Mouse (Mus musculus) heart, embryonic 16.5 days (tissue): Measurements from ENCODE around the gene Slc4a5. TPM values are rescaled to one million over a fixed set of nuclear protein-coding genes. Genes with fewer than 3 reads are reported as not detected.

Source experiments
- ATAC-seq: fragments of 200-750 bp; cut with Nextera tagmentation; replicated peaks from 2 replicates; pipeline ENCODE4 v1.8.0; 2017; ENCODE audit warnings: moderate number of reproducible peaks; ENCODE audit not compliant: insufficient read depth, low FRiP score; ENCODE audit errors: extremely low read depth
- H3K27ac ChIP-seq: fragments of 300-500 bp; sonication (generic); 2 replicates; pipeline ENCODE4 v1.5.1; 2014; ENCODE audit warnings: mild to moderate bottlenecking, low read length, control low read depth, moderate library complexity
- H3K27me3 ChIP-seq: fragments of 300-500 bp; sonication (generic); 2 replicates; pipeline ENCODE4 v1.6.1; 2014; ENCODE audit warnings: low read length, mixed read lengths; ENCODE audit not compliant: control insufficient read depth, insufficient read depth
- H3K36me3 ChIP-seq: fragments of 300-500 bp; sonication (generic); 2 replicates; pipeline ENCODE4 v1.6.1; 2014; ENCODE audit not compliant: control insufficient read depth, insufficient read depth
- H3K4me1 ChIP-seq: fragments of 300-500 bp; sonication (generic); 2 replicates; pipeline ENCODE4 v1.6.1; 2014; ENCODE audit warnings: low read length, mixed read lengths; ENCODE audit not compliant: control insufficient read depth, insufficient read depth
- H3K4me2 ChIP-seq: fragments of 300-500 bp; sonication (generic); 2 replicates; pipeline ENCODE4 v1.6.1; 2014; ENCODE audit warnings: low read depth, mild to moderate bottlenecking, control low read depth, low read length
- H3K4me3 ChIP-seq: fragments of 300-500 bp; sonication (generic); 2 replicates; pipeline ENCODE4 v1.5.1; 2014; ENCODE audit warnings: mild to moderate bottlenecking, control low read depth, low read length
- H3K9ac ChIP-seq: fragments of 300-500 bp; sonication (generic); 2 replicates; pipeline ENCODE4 v1.6.1; 2014; ENCODE audit warnings: low read length, control low read depth
- H3K9me3 ChIP-seq: fragments of 300-500 bp; sonication (generic); replicated peaks from 2 replicates; pipeline ENCODE4 v1.6.1; 2016; ENCODE audit warnings: low read length; ENCODE audit not compliant: control insufficient read depth
- WGBS: fragments of 180-500 bp; shearing (Covaris S2); extraction: QIAGEN DNeasy Blood & Tissue Kit; methylation state at CpG from one replicate; pipeline ENCODE4 v1.1.7; 2014; 5-methylcytosine and 5-hydroxymethylcytosine counted together
- polyA plus RNA-seq: library from polyadenylated mRNA; unstranded; fragments of >200 nt; fragmentation: Nextera tagmentation; extraction: Ambion mirVana; gene quantifications from 2 replicates; pipeline ENCODE4 v1.2.1, GENCODE M21; 2015

Slc4a5 gene
- polyA plus RNA-seq, 1 experiment from 2014 or later: 0.17 TPM

DNA sequence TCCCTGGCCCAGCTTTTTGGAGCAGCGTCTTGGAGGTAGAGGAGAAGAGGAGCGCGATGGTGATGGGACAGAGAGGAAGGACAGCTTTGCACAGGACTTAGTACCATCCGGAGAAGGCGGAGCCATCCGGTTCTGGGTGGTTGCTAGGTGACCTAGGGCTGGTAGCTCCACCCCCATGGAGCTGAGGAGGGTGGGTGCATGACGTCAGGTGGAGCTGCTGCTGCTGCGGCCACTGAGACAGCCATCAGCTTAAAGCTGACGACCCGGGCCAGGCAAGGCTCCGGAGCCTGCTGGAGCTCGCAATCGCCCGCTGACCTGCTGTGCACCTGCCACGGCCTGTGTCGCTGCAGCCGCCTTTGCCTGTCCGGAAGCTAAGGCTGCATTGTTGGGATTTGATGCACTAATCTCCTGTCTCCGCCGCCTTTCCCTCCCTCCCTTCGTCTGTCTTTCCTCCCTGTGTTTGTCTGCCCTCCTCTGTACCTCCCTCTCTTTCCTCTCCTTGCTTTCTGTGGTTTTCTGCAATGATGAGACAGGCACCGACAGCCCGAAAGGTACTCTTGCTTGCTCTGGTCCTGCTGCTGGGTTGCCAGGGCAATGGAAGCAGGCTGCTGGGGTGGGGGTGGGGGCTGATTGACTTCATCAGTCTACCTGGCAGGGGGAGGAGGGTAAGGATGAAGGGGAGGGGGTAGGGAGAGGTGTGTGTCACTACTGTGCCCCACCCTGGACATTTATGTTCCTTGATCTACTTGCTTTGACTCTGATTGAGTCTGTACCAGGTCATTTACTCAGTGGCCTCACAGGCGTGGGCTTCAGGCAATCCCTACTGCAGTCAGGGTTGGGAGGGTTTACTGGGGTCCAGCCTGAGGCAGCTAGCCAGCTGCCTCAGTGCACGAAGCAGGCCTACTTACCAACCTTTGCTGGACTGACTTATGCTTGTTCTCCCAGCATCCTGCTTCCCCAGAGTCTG, 33.5 kb upstream of the Slc4a5 start:
- Histone ChIP-seq H3K4me3 (no peak overlapping the region), H3K9me3 (no peaks in the 10 kb centered on the region), H3K27me3 (no peaks in the 10 kb centered on the region), H3K27ac (no peak overlapping the region), H3K4me1 (peaks cover 11% of the 10 kb centered on the region), H3K36me3 (peaks cover 37% of the 10 kb centered on the region), H3K9ac (no peak overlapping the region), H3K4me2 (peak overlapping the region; percentile 31)
- peak; percentile 43; the same call in 1 of the 2 replicates for ATAC-seq
- WGBS: 25% methylated on average over 25 of the region's 25 CpGs

DNA sequence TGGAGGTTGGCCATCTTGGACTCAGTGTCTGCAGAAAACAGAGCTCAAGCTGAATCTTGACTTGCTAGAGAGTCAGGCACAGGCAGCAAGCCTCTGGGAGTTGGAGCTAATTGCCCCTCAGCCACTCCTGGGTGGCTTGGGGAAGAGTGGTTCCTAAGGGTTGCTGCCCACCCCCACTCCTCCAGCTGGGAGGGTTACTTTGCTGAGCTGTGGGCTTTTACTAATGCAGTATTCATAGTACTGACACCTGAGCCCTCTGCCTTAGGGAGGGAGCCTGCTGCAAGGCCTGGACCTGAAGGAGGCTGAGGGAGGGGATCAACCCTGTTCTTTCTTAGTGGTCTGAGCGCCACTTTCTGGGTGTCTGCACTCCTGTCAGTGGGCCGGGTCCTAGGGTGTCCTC, 32.7 kb upstream of the Slc4a5 start:
- Histone ChIP-seq H3K4me3 (no peak overlapping the region), H3K9ac (no peak overlapping the region), H3K27ac (no peak overlapping the region), H3K9me3 (no peaks in the 10 kb centered on the region), H3K4me1 (peaks cover 11% of the 10 kb centered on the region), H3K36me3 (peaks cover 45% of the 10 kb centered on the region), H3K4me2 (no peak overlapping the region), H3K27me3 (no peaks in the 10 kb centered on the region)
- no peak for ATAC-seq
- 85% methylated on average over 2 of the region's 2 CpGs for whole genome bisulfite sequencing

DNA sequence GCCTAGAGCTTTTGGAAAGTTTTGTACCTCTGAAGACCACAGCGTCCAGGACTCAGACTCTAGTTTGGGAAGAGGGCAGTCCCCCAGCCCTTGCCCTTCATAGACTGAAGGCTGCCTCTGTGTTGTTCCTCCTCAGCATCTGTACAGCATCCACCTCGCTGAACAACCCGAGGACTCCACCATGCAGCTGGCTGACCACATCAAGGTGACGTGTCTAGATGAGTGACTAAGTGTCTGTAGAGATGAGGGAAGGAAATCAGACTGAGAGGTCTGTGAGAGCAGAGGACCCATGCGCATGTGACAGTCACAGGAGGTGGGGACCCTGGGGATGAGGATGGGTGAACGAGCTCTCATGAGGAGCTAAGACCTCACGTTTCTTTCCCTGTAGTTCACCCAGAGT, 26.1 kb upstream of the Slc4a5 start:
- Histone ChIP-seq H3K27me3 (no peaks in the 10 kb centered on the region), H3K27ac (no peak overlapping the region), H3K4me3 (no peak overlapping the region), H3K9me3 (no peaks in the 10 kb centered on the region), H3K4me1 (peaks cover 10% of the 10 kb centered on the region), H3K36me3 (peaks cover 84% of the 10 kb centered on the region), H3K9ac (no peak overlapping the region), H3K4me2 (no peak overlapping the region)
- no peak for ATAC-seq
- WGBS: 84% methylated on average over 7 of the region's 7 CpGs

DNA sequence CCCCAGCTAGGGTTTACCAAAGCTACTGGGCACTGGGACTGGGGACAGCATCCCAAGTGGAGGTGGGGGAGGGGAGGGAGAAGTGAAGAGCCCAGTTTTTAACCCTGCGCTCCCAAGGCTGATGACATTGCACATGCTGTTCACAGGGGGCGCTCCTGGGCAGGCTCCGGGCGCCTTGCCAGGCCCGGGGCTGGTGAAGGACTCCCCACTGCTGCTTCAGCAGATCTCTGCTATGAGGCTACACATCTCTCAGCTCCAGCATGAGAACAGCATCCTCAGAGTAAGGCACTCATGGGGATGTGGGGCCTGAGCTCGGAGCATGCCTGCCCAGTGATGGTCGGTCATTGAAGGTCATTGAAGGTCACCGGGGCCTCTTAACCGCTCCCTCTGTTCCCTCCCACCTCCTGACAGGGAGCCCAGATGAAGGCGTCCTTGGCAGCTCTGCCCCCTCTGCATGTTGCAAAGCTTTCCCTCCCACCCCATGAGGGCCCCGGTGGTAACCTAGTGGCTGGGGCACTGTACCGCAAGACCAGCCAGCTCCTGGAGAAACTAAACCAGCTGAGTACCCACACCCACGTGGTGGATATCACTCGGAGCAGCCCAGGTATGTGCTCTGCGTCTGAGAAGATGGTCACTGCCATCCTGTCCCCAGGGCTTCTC, 22.2 kb upstream of the Slc4a5 start:
- Histone ChIP-seq H3K4me1 (peaks cover 10% of the 10 kb centered on the region), H3K9me3 (no peaks in the 10 kb centered on the region), H3K27me3 (no peaks in the 10 kb centered on the region), H3K36me3 (peaks cover 67% of the 10 kb centered on the region), H3K9ac (no peak overlapping the region), H3K4me2 (no peak overlapping the region), H3K4me3 (no peak overlapping the region), H3K27ac (peak overlapping the region; percentile 29; the same call in 1 of the 2 replicates)
- WGBS: 44% methylated on average over 15 of the region's 15 CpGs
- peak; percentile 49 for ATAC-seq

DNA sequence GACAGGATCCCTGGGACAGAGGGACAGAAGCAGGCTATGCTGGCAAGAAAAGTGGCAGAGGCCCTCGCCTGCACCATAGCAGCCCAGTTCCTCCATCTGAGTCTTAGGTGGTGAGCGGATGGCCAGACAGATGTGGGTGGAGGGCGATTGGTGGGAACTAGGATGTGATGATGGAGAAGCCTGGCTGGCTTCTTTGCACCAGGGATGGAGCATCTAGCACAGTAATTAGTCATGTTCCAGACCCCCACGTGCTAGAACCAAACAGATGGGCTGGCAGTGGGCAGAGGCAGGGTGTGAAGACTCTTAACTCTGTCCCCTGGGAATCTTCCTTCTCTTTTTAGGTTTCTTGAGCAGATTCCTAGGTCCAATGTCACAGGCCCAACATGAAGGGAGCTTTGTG, 16.3 kb upstream of the Slc4a5 start:
- no peak for ATAC-seq
- Histone ChIP-seq H3K27ac (no peak overlapping the region), H3K4me1 (peaks cover 2% of the 10 kb centered on the region; the same call in 1 of the 2 replicates), H3K9ac (no peak overlapping the region), H3K36me3 (peaks cover 21% of the 10 kb centered on the region), H3K9me3 (no peaks in the 10 kb centered on the region), H3K4me2 (no peak overlapping the region), H3K4me3 (no peak overlapping the region), H3K27me3 (no peaks in the 10 kb centered on the region)
- 76% methylated on average over 4 of the region's 4 CpGs for WGBS

DNA sequence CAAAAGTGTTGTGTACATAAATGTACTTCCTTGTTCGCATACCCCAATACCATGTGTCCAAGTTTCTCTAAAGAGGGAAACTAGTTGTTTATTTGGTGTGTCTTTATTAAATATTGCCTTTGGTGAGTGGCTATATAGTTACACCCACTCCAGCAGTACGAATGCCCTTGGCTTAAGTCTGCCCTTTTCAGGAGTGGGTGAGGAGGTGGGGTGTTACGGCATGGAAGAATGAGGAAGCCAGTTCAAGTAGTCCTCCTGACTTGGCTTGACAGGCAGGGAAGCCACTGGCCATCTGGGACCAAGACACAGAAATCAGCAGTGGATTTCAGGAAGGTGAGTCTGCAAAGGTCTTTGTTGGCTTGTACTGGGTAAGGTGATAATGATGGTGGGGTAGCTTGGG, 13.8 kb upstream of the Slc4a5 start:
- Histone ChIP-seq H3K27me3 (no peaks in the 10 kb centered on the region), H3K4me3 (no peak overlapping the region), H3K27ac (no peak overlapping the region), H3K4me1 (peaks cover 6% of the 10 kb centered on the region; the same call in 1 of the 2 replicates), H3K36me3 (0 out of 2 replicates have a peak, but pooled peaks cover 3% of the 10 kb centered on the region), H3K9me3 (no peaks in the 10 kb centered on the region), H3K9ac (no peak overlapping the region), H3K4me2 (no peak overlapping the region)
- ATAC-seq: no peak
- 88% methylated on average over 3 of the region's 3 CpGs for WGBS

DNA sequence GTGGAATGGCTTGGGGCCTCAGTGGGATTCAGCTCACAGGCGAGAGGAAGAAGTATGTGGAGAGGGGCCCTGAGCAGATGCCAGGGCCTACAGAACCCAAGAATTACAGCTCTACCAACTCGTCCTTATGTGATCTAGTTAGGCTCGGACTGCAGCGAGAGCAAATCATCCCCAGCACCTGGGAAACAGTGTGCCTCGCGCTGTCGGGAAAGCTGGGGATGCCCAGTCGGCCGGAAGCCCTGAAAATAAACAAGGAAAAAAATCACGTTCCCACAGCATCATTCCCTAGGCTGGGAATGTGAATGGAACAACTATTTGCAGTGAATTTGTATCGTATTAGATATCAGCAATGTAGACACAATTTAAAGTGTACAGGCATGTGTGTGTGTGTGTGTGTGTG, 13.3 kb upstream of the Slc4a5 start:
- Histone ChIP-seq H3K36me3 (no peaks in the 10 kb centered on the region), H3K4me3 (no peak overlapping the region), H3K27ac (no peak overlapping the region), H3K4me2 (no peak overlapping the region), H3K9ac (no peak overlapping the region), H3K9me3 (no peaks in the 10 kb centered on the region), H3K27me3 (no peaks in the 10 kb centered on the region), H3K4me1 (peaks cover 6% of the 10 kb centered on the region; the same call in 1 of the 2 replicates)
- 63% methylated on average over 11 of the region's 11 CpGs for WGBS
- no peak for ATAC-seq

DNA sequence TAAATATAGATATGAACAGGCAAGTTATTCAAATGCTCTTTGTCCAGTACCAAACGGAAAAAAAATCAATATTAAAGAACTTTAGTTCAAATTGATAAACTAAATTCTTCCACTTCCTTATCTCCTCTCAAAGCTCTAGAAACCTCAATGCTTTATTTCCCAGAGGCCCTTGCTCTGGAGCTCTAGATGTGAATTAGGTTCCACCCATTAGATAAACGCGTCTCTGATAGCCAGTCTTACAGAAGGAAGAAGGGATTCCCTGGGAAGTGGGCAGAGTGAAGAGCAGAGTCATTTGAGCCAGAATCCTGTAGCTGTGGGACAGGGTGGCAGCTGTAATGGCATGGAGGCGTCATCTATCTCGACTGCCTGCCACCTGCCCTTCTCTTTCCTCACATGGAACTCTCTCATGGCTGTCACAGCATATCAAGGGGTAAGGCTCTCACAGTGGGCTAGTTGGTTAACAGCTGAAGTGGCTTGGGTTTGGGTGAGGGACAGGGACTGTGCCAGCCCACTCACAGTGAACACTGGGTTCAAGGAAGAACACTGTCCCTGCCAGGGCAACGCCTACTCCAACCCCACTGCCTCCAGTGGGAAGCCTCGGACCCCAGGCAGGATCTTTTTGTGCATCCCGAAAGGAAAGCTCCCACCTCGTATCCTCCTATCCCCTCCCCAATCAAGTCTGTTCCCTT, 12.1 kb upstream of the Slc4a5 start:
- 57% methylated on average over 9 of the region's 9 CpGs for WGBS
- ATAC-seq: no peak
- H3K27ac ChIP-seq: no peak overlapping the region

More for the DNA sequence above, 12.1 kb upstream of the Slc4a5 start:
- Histone ChIP-seq H3K4me1 (peaks cover 6% of the 10 kb centered on the region; the same call in 1 of the 2 replicates), H3K4me3 (no peak overlapping the region), H3K27me3 (no peaks in the 10 kb centered on the region), H3K9ac (no peak overlapping the region), H3K4me2 (no peak overlapping the region), H3K9me3 (no peaks in the 10 kb centered on the region), H3K36me3 (no peaks in the 10 kb centered on the region)
